Comparison of ENCODE assay signal across 8 mouse cellular contexts in the genomic region with DNA sequence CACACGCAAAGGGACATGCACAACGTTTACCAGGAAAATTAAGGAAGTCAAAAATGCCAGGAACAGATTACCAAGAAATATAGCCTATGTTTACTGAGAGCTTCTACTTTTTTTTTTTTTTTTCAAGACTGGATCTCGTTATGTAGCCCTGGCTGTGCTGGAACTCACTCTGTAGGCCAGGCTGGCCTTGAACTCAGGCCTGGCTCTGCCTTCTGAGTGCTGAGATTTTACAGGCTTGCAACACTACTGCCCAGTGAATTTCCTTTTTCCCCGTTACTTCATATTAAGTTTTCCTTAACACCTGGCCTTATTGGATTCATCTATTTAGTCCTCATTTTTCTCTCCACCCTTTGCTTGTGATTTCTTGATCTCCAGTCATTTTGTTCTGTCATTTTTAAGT. TPM values are rescaled to one million over a fixed set of nuclear protein-coding genes. Genes with fewer than 3 reads are reported as not detected.
DNase-seq lines count a peak whose midpoint lies in the region; ATAC-seq and TF ChIP-seq lines count a peak whose summit lies in the region.

No protein-coding gene starts in this region.

- no peaks in the 10 kb centered on the region for H3K27me3 ChIP-seq in erythroblast, embryonic 14.5 days (ENCODE audit: control insufficient read depth)
- no peaks in the 10 kb centered on the region for H3K27me3 ChIP-seq in E14TG2a.4 (ENCODE audit: insufficient read depth, low read length)
- H3K27me3 ChIP-seq in heart, embryonic 16.5 days (ENCODE audit: control insufficient read depth, insufficient read depth, low read length), result no peaks in the 10 kb centered on the region

- no peak for DNase-seq in embryo, embryonic 10 days (ENCODE audit: low spot score)
- DNase-seq in urinary bladder, postnatal 25 days (ENCODE audit: low spot score), result no peak
- no peak for DNase-seq in spleen, adult 18-20 months

- WGBS in heart, embryonic 16.5 days, result 86% methylated on average over 4 of the region's 4 CpGs
- WGBS in macrophage (ENCODE audit: missing documents), result 58% methylated on average over 4 of the region's 4 CpGs

- peak overlapping the region; percentile 86; the same call in 1 of the 2 replicates for H3K27ac ChIP-seq in heart, embryonic 16.5 days (ENCODE audit: low read length)
- no peak overlapping the region for H3K27ac ChIP-seq in macrophage

- no peak for ATAC-seq in erythroblast, adult 5-6 weeks (replicated peaks; ENCODE audit: low FRiP score, poor library complexity, severe bottlenecking)
- no peak for ATAC-seq in heart, embryonic 16.5 days (replicated peaks; ENCODE audit: extremely low read depth, insufficient read depth, low FRiP score)

- H3K9ac ChIP-seq in heart, embryonic 16.5 days (ENCODE audit: low read length), result peak overlapping the region; percentile 89

- H3K79me2 ChIP-seq in macrophage (ENCODE audit: inconsistent target), result no peaks in the 10 kb centered on the region

- peaks cover 19% of the 10 kb centered on the region for H3K4me1 ChIP-seq in erythroblast, embryonic 14.5 days (ENCODE audit: control insufficient read depth)
- H3K4me1 ChIP-seq in E14TG2a.4 (replicated peaks; ENCODE audit: low read depth, low read length), result peaks cover 35% of the 10 kb centered on the region
- peaks cover 4% of the 10 kb centered on the region for H3K4me1 ChIP-seq in heart, embryonic 16.5 days (ENCODE audit: control insufficient read depth, insufficient read depth, low read length)

- TF ChIP-seq CTCF in E14TG2a.4 (conservative IDR thresholded peaks at IDR 0.05; ENCODE audit: low read length), result no peak

- H3K4me2 ChIP-seq in heart, embryonic 16.5 days (ENCODE audit: low read depth, low read length), result peak overlapping the region; percentile 70

- H3K9me3 ChIP-seq in erythroblast, embryonic 14.5 days (ENCODE audit: control insufficient read depth, low read length), result no peaks in the 10 kb centered on the region
- H3K9me3 ChIP-seq in E14TG2a.4 (ENCODE audit: low read length), result 0 out of 2 replicates have a peak, but pooled peaks cover 3% of the 10 kb centered on the region
- no peaks in the 10 kb centered on the region for H3K9me3 ChIP-seq in heart, embryonic 16.5 days (replicated peaks; ENCODE audit: control insufficient read depth, low read length)

- H3K4me3 ChIP-seq in erythroblast, embryonic 14.5 days (replicated peaks), result peak overlapping the region; percentile 85
- H3K4me3 ChIP-seq in E14TG2a.4 (replicated peaks; ENCODE audit: low read length) (peak overlapping the region; percentile 90), macrophage (ENCODE audit: inconsistent target) (peak overlapping the region; percentile 49)
- H3K4me3 ChIP-seq in heart, embryonic 16.5 days (ENCODE audit: low read length), result peak overlapping the region; percentile 84

- H3K36me3 ChIP-seq in erythroblast, embryonic 14.5 days (ENCODE audit: control insufficient read depth), result peaks cover 6% of the 10 kb centered on the region
- H3K36me3 ChIP-seq in E14TG2a.4 (ENCODE audit: insufficient read depth, low read length) (peaks cover 53% of the 10 kb centered on the region), macrophage (ENCODE audit: inconsistent target) (no peaks in the 10 kb centered on the region)
- H3K36me3 ChIP-seq in heart, embryonic 16.5 days (ENCODE audit: control insufficient read depth, insufficient read depth), result peaks cover 4% of the 10 kb centered on the region

RNA-seq across cellular contexts. Expression of a gene that starts 2.5 kb away (rescaled TPM):
- 0.07 and 0.16 TPM in 2 replicates for polyA plus RNA-seq in erythroblast, embryonic 14.5 days (2012)
- 0.42 and 2.7 TPM in 2 replicates for total RNA-seq in erythroblast, adult 5-6 weeks (2015; ENCODE audit: low replicate concordance)
- total RNA-seq in erythroblast, adult 5-6 weeks (2017; ENCODE audit: low replicate concordance), result 1.1 and 1.7 TPM in 2 replicates
- polyA plus RNA-seq in heart, embryonic 16.5 days (2015; fragmentation: Nextera tagmentation; extraction: Ambion mirVana), result 4.9 and 5.5 TPM in 2 replicates
- total RNA-seq in macrophage (2018; cell fraction: chromatin; rRNA removed), result 10 to 100 TPM in 2 of 26 experiments, 1 to 10 TPM in 20, under 1 TPM in 3, not detected in 1; 0.68 to 13.9 (median 4.7) TPM
- total RNA-seq in macrophage (2018; cell fraction: cytosol; rRNA removed), result 1 to 10 TPM in 21 of 26 experiments, under 1 TPM in 5; 0.43 to 3.1 (median 2.3) TPM
- total RNA-seq in macrophage (2018; cell fraction: nucleus; rRNA removed), result 1 to 10 TPM in 22 of 26 experiments, under 1 TPM in 4; 0.34 to 7.5 (median 2.8) TPM
- 1.2 to 3.1 TPM (median 2.6 TPM) in 3 replicates for polyA plus RNA-seq in macrophage (2018)

RNA-seq across cellular contexts. Expression of a gene that starts 25.5 kb away (rescaled TPM):
- polyA plus RNA-seq in erythroblast, embryonic 14.5 days (2012), result 0.02 and 0.03 TPM in 2 replicates
- 0.63 and 10.2 TPM in 2 replicates for total RNA-seq in erythroblast, adult 5-6 weeks (2015; ENCODE audit: low replicate concordance)
- total RNA-seq in erythroblast, adult 5-6 weeks (2017; ENCODE audit: low replicate concordance), result 2.0 and 3.6 TPM in 2 replicates
- polyA plus RNA-seq in heart, embryonic 16.5 days (2015; fragmentation: Nextera tagmentation; extraction: Ambion mirVana), result 5.1 and 5.4 TPM in 2 replicates
- 10 to 100 TPM in 5 of 26 experiments, 1 to 10 TPM in 20, under 1 TPM in 1; 0.50 to 15.8 (median 4.5) TPM for total RNA-seq in macrophage (2018; cell fraction: chromatin; rRNA removed)
- 1 to 10 TPM in 15 of 26 experiments, under 1 TPM in 11; 0.33 to 2.9 (median 1.7) TPM for total RNA-seq in macrophage (2018; cell fraction: cytosol; rRNA removed)
- 10 to 100 TPM in 4 of 26 experiments, 1 to 10 TPM in 19, under 1 TPM in 3; 0.36 to 14.1 (median 4.0) TPM for total RNA-seq in macrophage (2018; cell fraction: nucleus; rRNA removed)
- 1.8 to 2.9 TPM (median 2.7 TPM) in 3 replicates for polyA plus RNA-seq in macrophage (2018)

RNA-seq across cellular contexts. Expression of a gene that starts 41.4 kb away (rescaled TPM):
- polyA plus RNA-seq in erythroblast, embryonic 14.5 days (2012), result not detected in 2 replicates
- not detected in 2 replicates for total RNA-seq in erythroblast, adult 5-6 weeks (2015; ENCODE audit: low replicate concordance)
- total RNA-seq in erythroblast, adult 5-6 weeks (2017; ENCODE audit: low replicate concordance), result 56.8 TPM in 1 of 2 replicates, not detected in the other
- polyA plus RNA-seq in heart, embryonic 16.5 days (2015; fragmentation: Nextera tagmentation; extraction: Ambion mirVana), result 4.9 and 7.0 TPM in 2 replicates
- 10 to 100 TPM in 12 of 26 experiments, not detected in 14; 11.9 to 29.8 (median 14.3) TPM for total RNA-seq in macrophage (2018; cell fraction: chromatin; rRNA removed)
- total RNA-seq in macrophage (2018; cell fraction: cytosol; rRNA removed), result 10 to 100 TPM in 1 of 26 experiments, 1 to 10 TPM in 18, not detected in 7; 2.9 to 10.7 (median 6.2) TPM
- total RNA-seq in macrophage (2018; cell fraction: nucleus; rRNA removed), result 10 to 100 TPM in 3 of 26 experiments, 1 to 10 TPM in 4, not detected in 19; 6.1 to 16.8 (median 9.3) TPM
- polyA plus RNA-seq in macrophage (2018), result 7.3 to 39.8 TPM in 2 of 3 replicates, not detected in the other
